Mouse (Mus musculus) CH12.LX (cell line): ENCODE data around the gene Ccdc189.

Source experiments
- CTCF ChIP-seq, 2 experiments: IDR thresholded peaks in 1 of 2; conservative IDR thresholded peaks in 1 of 2; 2 replicates each; pipeline ENCODE4 v1.5.1; 2011 to 2012; ENCODE audit warnings: low read depth in 2 of 2, low read length in 2 of 2, improper control_type of control experiment in 1 of 2, inconsistent platforms in 1 of 2, mild to moderate bottlenecking in 1 of 2, moderate library complexity in 1 of 2
- MYC ChIP-seq: IDR thresholded peaks from 2 replicates; pipeline ENCODE4 v1.6.1; 2011; ENCODE audit warnings: low read depth, mild to moderate bottlenecking, improper control_type of control experiment, low read length
- NRF1 ChIP-seq: IDR thresholded peaks from 2 replicates; pipeline ENCODE4 v1.6.1; 2014; ENCODE audit warnings: low read depth, mild to moderate bottlenecking, inconsistent platforms, low read length, improper control_type of control experiment, moderate library complexity
- POLR2A ChIP-seq: IDR thresholded peaks from 2 replicates; pipeline ENCODE4 v1.6.1; 2011; ENCODE audit warnings: low read depth, mild to moderate bottlenecking, improper control_type of control experiment, low read length

- no peak for TF ChIP-seq CTCF (conservative IDR thresholded peaks at IDR 0.05 in 1 of 2, IDR thresholded peaks at IDR 0.05 in 1 of 2; ENCODE audit: low read depth in 2 of 2, low read length in 2 of 2)
- no peak for TF ChIP-seq NRF1
- TF ChIP-seq MYC, result no peak
- no peak for TF ChIP-seq POLR2A
These were observed 39.1 kb downstream of the Ccdc189 start for GRCm38 (mm10) chr7:127549116-127549835.
